8 mouse cellular contexts compared by ENCODE assay signal in the genomic region with DNA sequence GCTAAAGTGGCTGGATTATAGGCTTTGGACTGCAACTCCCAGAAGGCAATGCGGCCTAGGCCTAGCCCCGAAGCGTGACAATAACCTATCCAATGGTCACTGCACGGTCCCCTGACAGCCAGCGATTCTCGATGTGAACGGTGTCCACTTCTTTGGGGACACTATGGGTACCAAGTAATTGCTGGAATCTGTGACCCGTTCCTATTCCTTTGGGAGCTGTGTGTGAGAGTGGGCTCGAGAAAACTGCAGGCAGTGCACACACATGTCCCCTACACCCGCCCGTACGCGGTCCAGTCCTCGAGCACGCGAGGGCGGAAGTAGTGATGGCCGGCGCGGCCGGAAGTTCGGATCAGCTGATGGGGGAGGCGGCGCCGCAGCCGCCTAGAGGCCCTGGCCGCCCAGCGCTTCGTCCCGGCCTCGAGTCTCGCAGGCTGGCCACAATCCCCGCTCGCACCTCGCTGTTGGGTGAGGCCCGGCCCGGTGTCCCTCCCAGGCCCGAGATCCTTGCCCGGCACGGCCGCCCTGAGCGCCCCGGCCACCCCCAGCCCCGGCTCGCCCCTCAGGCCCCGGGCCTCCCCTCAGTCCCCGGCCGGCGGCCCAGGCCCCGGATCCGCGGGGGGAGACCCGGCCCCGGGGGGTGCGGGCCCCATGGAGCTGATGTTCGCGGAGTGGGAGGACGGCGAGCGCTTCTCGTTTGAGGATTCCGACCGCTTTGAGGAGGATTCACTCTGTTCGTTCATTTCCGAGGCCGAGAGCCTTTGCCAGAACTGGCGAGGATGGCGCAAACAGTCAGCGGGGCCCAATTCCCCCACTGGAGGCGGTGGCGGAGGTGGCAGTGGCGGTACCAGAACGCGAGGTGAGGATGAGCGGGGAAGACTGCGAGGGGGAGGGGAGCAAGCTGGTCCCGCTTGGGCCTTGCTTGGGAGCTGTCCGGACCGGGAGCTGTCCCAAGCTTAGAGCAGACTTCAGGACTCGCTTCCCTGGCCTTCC. TPM values are rescaled to one million over a fixed set of nuclear protein-coding genes. Genes with fewer than 3 reads are reported as not detected.
A peak's percentile ranks its signal among the peaks of the same experiment; 100 is the strongest.
DNase-seq lines count a peak whose midpoint lies in the region; ATAC-seq and TF ChIP-seq lines count a peak whose summit lies in the region.

Zswim8 (plus strand) TSS at position 352 of the 990 bp plus-strand sequence.

- H3ac ChIP-seq in C2C12 (ENCODE audit: control insufficient read depth, insufficient read length, low read depth): peak within 1 kb of the TSS; percentile 89

- H3K4me3 ChIP-seq in C2C12 (ENCODE audit: insufficient read depth, poor library complexity, severe bottlenecking): peak within 1 kb of the TSS; percentile 89
- peak within 1 kb of the TSS; percentile 99 for H3K4me3 ChIP-seq in heart, embryonic 13.5 days
- peak within 1 kb of the TSS; percentile 91 for H3K4me3 ChIP-seq in liver, embryonic 12.5 days
- peak within 1 kb of the TSS; percentile 90 for H3K4me3 ChIP-seq in stomach, embryonic 15.5 days (replicated peaks)

- H3K27me3 ChIP-seq in C2C12 (ENCODE audit: control insufficient read depth, insufficient read depth, insufficient read length): no peaks in the 10 kb centered on the region
- no peaks in the 10 kb centered on the region for H3K27me3 ChIP-seq in heart, embryonic 13.5 days (replicated peaks)
- H3K27me3 ChIP-seq in liver, embryonic 12.5 days (replicated peaks): no peaks in the 10 kb centered on the region
- H3K27me3 ChIP-seq in stomach, embryonic 15.5 days (replicated peaks): no peaks in the 10 kb centered on the region

- H3K4me2 ChIP-seq in heart, embryonic 13.5 days: peak within 1 kb of the TSS; percentile 87
- H3K4me2 ChIP-seq in liver, embryonic 12.5 days: peak within 1 kb of the TSS; percentile 99
- H3K4me2 ChIP-seq in stomach, embryonic 15.5 days: peak within 1 kb of the TSS; percentile 79

- WGBS in heart, embryonic 13.5 days: under 1% methylated on average over 75 of the region's 80 CpGs
- WGBS in liver, embryonic 12.5 days (ENCODE audit: insufficient replicate concordance): under 1% methylated on average over 71 of the region's 80 CpGs
- WGBS in stomach, embryonic 15.5 days: under 1% methylated on average over 80 of the region's 80 CpGs

- H3K9me3 ChIP-seq in heart, embryonic 13.5 days: no peaks in the 10 kb centered on the region
- no peaks in the 10 kb centered on the region for H3K9me3 ChIP-seq in liver, embryonic 12.5 days (replicated peaks)
- no peaks in the 10 kb centered on the region for H3K9me3 ChIP-seq in stomach, embryonic 15.5 days

- peaks cover 62% of the 10 kb centered on the region for H3K79me2 ChIP-seq in C2C12 (ENCODE audit: control insufficient read depth, insufficient read depth)

- peak; percentile 89 for ATAC-seq in erythroid progenitor cell, adult 5-6 weeks (replicated peaks; ENCODE audit: low FRiP score, poor library complexity, severe bottlenecking)
- ATAC-seq in heart, embryonic 13.5 days (ENCODE audit: extremely low read depth, insufficient number of reproducible peaks, low FRiP score, low TSS enrichment): peak; percentile 84
- peak; percentile 89 for ATAC-seq in liver, embryonic 12.5 days
- peak; percentile 93 for ATAC-seq in stomach, embryonic 15.5 days (ENCODE audit: insufficient read depth, low FRiP score, low read depth)

- peak; percentile 85 for DNase-seq in brain, embryonic 18.5 days (ENCODE audit: low read depth, low spot score)
- peak; percentile 94 for DNase-seq in kidney, postnatal 10 days
- DNase-seq in natural killer cell, adult 2 months (ENCODE audit: low spot score in 2 of 2): peak; percentile 83 to 85

- peaks cover 35% of the 10 kb centered on the region for H3K36me3 ChIP-seq in C2C12 (ENCODE audit: control insufficient read depth, insufficient read depth)
- peaks cover 45% of the 10 kb centered on the region for H3K36me3 ChIP-seq in heart, embryonic 13.5 days
- H3K36me3 ChIP-seq in liver, embryonic 12.5 days: peaks cover 40% of the 10 kb centered on the region
- peaks cover 26% of the 10 kb centered on the region for H3K36me3 ChIP-seq in stomach, embryonic 15.5 days

- no peak for TF ChIP-seq CTCF in C2C12 (IDR thresholded peaks at IDR 0.05; ENCODE audit: control insufficient read depth, insufficient read depth, insufficient read length)

- H3K79me3 ChIP-seq in C2C12 (ENCODE audit: low read depth): peaks cover 42% of the 10 kb centered on the region

- H3K27ac ChIP-seq in heart, embryonic 13.5 days (replicated peaks): peak within 1 kb of the TSS; percentile 91
- H3K27ac ChIP-seq in liver, embryonic 12.5 days: peak within 1 kb of the TSS; percentile 87
- H3K27ac ChIP-seq in stomach, embryonic 15.5 days: peak within 1 kb of the TSS; percentile 86

- H3K9ac ChIP-seq in heart, embryonic 13.5 days: peak within 1 kb of the TSS; percentile 99
- H3K9ac ChIP-seq in liver, embryonic 12.5 days: peak within 1 kb of the TSS; percentile 95
- H3K9ac ChIP-seq in stomach, embryonic 15.5 days: peak within 1 kb of the TSS; percentile 99

- peaks cover 32% of the 10 kb centered on the region for H3K4me1 ChIP-seq in heart, embryonic 13.5 days
- peaks cover 40% of the 10 kb centered on the region for H3K4me1 ChIP-seq in liver, embryonic 12.5 days
- peaks cover 13% of the 10 kb centered on the region for H3K4me1 ChIP-seq in stomach, embryonic 15.5 days

TF ChIP-seq in C2C12, 6 proteins besides CTCF, POLR2A, EP300 and RAD21:
- TF ChIP-seq MAX (IDR thresholded peaks at IDR 0.05) (peak; percentile 85), CEBPB (IDR thresholded peaks at IDR 0.05; ENCODE audit: low read depth) (no peak), FOSL1 (IDR thresholded peaks at IDR 0.05; ENCODE audit: insufficient read depth, low read length, poor library complexity, severe bottlenecking) (no peak), USF1 (IDR thresholded peaks at IDR 0.05; ENCODE audit: low read depth) (peak; percentile 52), MYOG (IDR thresholded peaks at IDR 0.05; ENCODE audit: control insufficient read depth, extremely low read depth, insufficient read length) (no peak)

RNA-seq across cellular contexts. Expression of gene Zswim8, which starts in this region (rescaled TPM):
- 74.0 TPM for polyA plus RNA-seq in C2C12 (2012; fragmentation: generic; extraction: Trizol)
- 59.5 and 62.5 TPM in 2 replicates for total RNA-seq in erythroid progenitor cell, adult 5-6 weeks (2015; ENCODE audit: low replicate concordance)
- 29.8 and 30.5 TPM in 2 replicates for total RNA-seq in erythroid progenitor cell, adult 5-6 weeks (2017; ENCODE audit: low replicate concordance)
- 23.0 and 23.4 TPM in 2 replicates for polyA plus RNA-seq in heart, embryonic 13.5 days (2015; fragmentation: Nextera tagmentation; extraction: Ambion mirVana)
- 10.7 and 11.1 TPM in 2 replicates for polyA plus RNA-seq in liver, embryonic 12.5 days (2016; fragmentation: Nextera tagmentation; extraction: Ambion mirVana)
- 27.3 and 28.0 TPM in 2 replicates for polyA plus RNA-seq in stomach, embryonic 15.5 days (2015; fragmentation: Nextera tagmentation; extraction: Ambion mirVana)

Comparison
In these comparisons a context has a peak if more than half of its experiments do, and no peak if none do; other contexts are left out.
1. Peak in every context shown above with its lines: DNase-seq, ATAC-seq, H3K4me3 ChIP-seq and H3K27ac ChIP-seq.